ENCODE assay signal across 10 mouse cellular contexts in the genomic region with DNA sequence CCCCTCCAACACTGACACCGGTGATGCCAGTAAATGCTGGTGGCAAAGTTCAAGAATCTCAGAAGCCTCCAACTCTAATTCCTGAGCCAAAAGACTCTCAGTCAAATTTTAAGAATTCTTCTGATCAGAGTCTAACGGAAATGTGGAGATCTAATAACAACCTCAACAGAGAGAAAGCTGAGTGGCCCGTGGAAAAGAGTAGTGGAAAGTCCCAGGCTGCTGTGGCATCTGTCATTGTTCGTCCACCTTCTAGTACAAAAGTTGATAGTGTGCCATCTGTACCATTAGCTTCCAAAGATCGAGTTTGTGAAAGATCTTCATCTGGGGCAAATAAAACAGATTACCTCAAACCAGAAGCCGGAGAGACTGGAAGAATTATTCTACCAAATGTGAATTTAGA. TPM values are rescaled to one million over a fixed set of nuclear protein-coding genes. Genes with fewer than 3 reads are reported as not detected.
DNase-seq lines count a peak whose midpoint lies in the region; ATAC-seq and TF ChIP-seq lines count a peak whose summit lies in the region.
"Had no signal": no experiment of that assay in that cellular context is flagged by ENCODE, and none has a peak within 500 bp of the region (broad histone marks: within the 10 kb centered on the region; RNA-seq: fewer than 3 reads in every experiment).

No protein-coding gene starts in this region.

- peaks cover 39% of the 10 kb centered on the region for H3K36me3 ChIP-seq in forebrain, postnatal 0 days (ENCODE audit: insufficient read depth)
- H3K36me3 ChIP-seq in forebrain, embryonic 14.5 days (ENCODE audit: control insufficient read depth, insufficient read depth, low read length), result peaks cover 53% of the 10 kb centered on the region
- peaks cover 50% of the 10 kb centered on the region for H3K36me3 ChIP-seq in hindbrain, embryonic 14.5 days (replicated peaks; ENCODE audit: control insufficient read depth, insufficient read depth)
- H3K36me3 ChIP-seq in hindbrain, embryonic 10.5 days, result peaks cover 76% of the 10 kb centered on the region
- H3K36me3 ChIP-seq in lung, embryonic 16.5 days (ENCODE audit: control insufficient read depth, insufficient read depth, low read length), result peaks cover 20% of the 10 kb centered on the region
- H3K36me3 ChIP-seq in stomach, embryonic 16.5 days (ENCODE audit: control insufficient read depth, insufficient read depth, low read length), result 0 out of 2 replicates have a peak, but pooled peaks cover 22% of the 10 kb centered on the region

- peak overlapping the region; percentile 36; the same call in 1 of the 2 replicates for H3K27ac ChIP-seq in forebrain, postnatal 0 days (ENCODE audit: low read depth, low read length)
- no peak overlapping the region for H3K27ac ChIP-seq in forebrain, embryonic 14.5 days (ENCODE audit: low read depth, low read length)
- peak overlapping the region; percentile 20; the same call in 1 of the 2 replicates for H3K27ac ChIP-seq in hindbrain, embryonic 14.5 days
- no peak overlapping the region for H3K27ac ChIP-seq in hindbrain, embryonic 10.5 days
- H3K27ac ChIP-seq in lung, embryonic 16.5 days (ENCODE audit: low read length), result peak overlapping the region; percentile 23
- H3K27ac ChIP-seq in stomach, embryonic 16.5 days (ENCODE audit: low read length), result peak overlapping the region; percentile 66; the same call in 1 of the 2 replicates
- H3K27ac ChIP-seq: liver, embryonic 13.5 days had no signal

- WGBS in forebrain, postnatal 0 days, result 86% methylated on average over 6 of the region's 6 CpGs
- WGBS in forebrain, embryonic 14.5 days, result 96% methylated on average over 6 of the region's 6 CpGs
- 94% methylated on average over 6 of the region's 6 CpGs for WGBS in hindbrain, embryonic 14.5 days
- 91% methylated on average over 6 of the region's 6 CpGs for WGBS in hindbrain, embryonic 10.5 days
- 84% methylated on average over 6 of the region's 6 CpGs for WGBS in lung, embryonic 16.5 days
- WGBS in stomach, embryonic 16.5 days, result 84% methylated on average over 6 of the region's 6 CpGs

- no peaks in the 10 kb centered on the region for H3K4me1 ChIP-seq in forebrain, postnatal 0 days (ENCODE audit: insufficient read depth)
- H3K4me1 ChIP-seq in forebrain, embryonic 14.5 days (ENCODE audit: control insufficient read depth, insufficient read depth, low read length), result no peaks in the 10 kb centered on the region
- no peaks in the 10 kb centered on the region for H3K4me1 ChIP-seq in hindbrain, embryonic 14.5 days (replicated peaks; ENCODE audit: control insufficient read depth, insufficient read depth, low read length)
- H3K4me1 ChIP-seq in hindbrain, embryonic 10.5 days (replicated peaks), result no peaks in the 10 kb centered on the region
- no peaks in the 10 kb centered on the region; the same call in 1 of the 2 replicates for H3K4me1 ChIP-seq in lung, embryonic 16.5 days (replicated peaks; ENCODE audit: control insufficient read depth, insufficient read depth, low read length)
- H3K4me1 ChIP-seq in stomach, embryonic 16.5 days (ENCODE audit: control insufficient read depth, insufficient read depth, low read length), result peaks cover 11% of the 10 kb centered on the region; the same call in 1 of the 2 replicates

- H3K4me3 ChIP-seq in forebrain, postnatal 0 days (ENCODE audit: low read depth, low read length), result no peak overlapping the region
- no peak overlapping the region for H3K4me3 ChIP-seq in forebrain, embryonic 14.5 days (ENCODE audit: low read depth, low read length)
- H3K4me3 ChIP-seq in hindbrain, embryonic 14.5 days (replicated peaks; ENCODE audit: low read length), result no peak overlapping the region
- H3K4me3 ChIP-seq in hindbrain, embryonic 10.5 days, result no peak overlapping the region
- no peak overlapping the region for H3K4me3 ChIP-seq in lung, embryonic 16.5 days (ENCODE audit: low read length)
- H3K4me3 ChIP-seq in stomach, embryonic 16.5 days (replicated peaks; ENCODE audit: low read length), result no peak overlapping the region
- H3K4me3 ChIP-seq: liver, embryonic 13.5 days had no signal

- no peak for ATAC-seq in forebrain, postnatal 0 days
- no peak for ATAC-seq in forebrain, embryonic 14.5 days
- no peak for ATAC-seq in hindbrain, embryonic 14.5 days (ENCODE audit: low FRiP score)
- no peak for ATAC-seq in lung, embryonic 16.5 days (ENCODE audit: low read depth)
- no peak for ATAC-seq in stomach, embryonic 16.5 days (ENCODE audit: insufficient read depth, low FRiP score)
- ATAC-seq: Patski had no signal

- no peaks in the 10 kb centered on the region for H3K9me3 ChIP-seq in forebrain, postnatal 0 days (ENCODE audit: low read length)
- no peaks in the 10 kb centered on the region for H3K9me3 ChIP-seq in forebrain, embryonic 14.5 days (replicated peaks; ENCODE audit: control insufficient read depth, low read length)
- no peaks in the 10 kb centered on the region for H3K9me3 ChIP-seq in hindbrain, embryonic 14.5 days (ENCODE audit: control insufficient read depth, low read length)
- H3K9me3 ChIP-seq in hindbrain, embryonic 10.5 days, result no peaks in the 10 kb centered on the region
- no peaks in the 10 kb centered on the region for H3K9me3 ChIP-seq in lung, embryonic 16.5 days (ENCODE audit: control insufficient read depth, low read length)
- H3K9me3 ChIP-seq in stomach, embryonic 16.5 days (replicated peaks; ENCODE audit: control insufficient read depth, low read length), result no peaks in the 10 kb centered on the region
- H3K9me3 ChIP-seq: liver, embryonic 13.5 days had no signal

- no peak for TF ChIP-seq CTCF in forebrain, postnatal 0 days (IDR thresholded peaks at IDR 0.05; ENCODE audit: low read depth)

- no peaks in the 10 kb centered on the region for H3K27me3 ChIP-seq in forebrain, postnatal 0 days (ENCODE audit: insufficient read depth, low read length)
- no peaks in the 10 kb centered on the region for H3K27me3 ChIP-seq in forebrain, embryonic 14.5 days (replicated peaks; ENCODE audit: control insufficient read depth, insufficient read depth, low read length)
- H3K27me3 ChIP-seq in hindbrain, embryonic 14.5 days (ENCODE audit: control insufficient read depth, insufficient read depth, low read length), result no peaks in the 10 kb centered on the region
- H3K27me3 ChIP-seq in hindbrain, embryonic 10.5 days (ENCODE audit: insufficient read depth, poor library complexity, severe bottlenecking), result no peaks in the 10 kb centered on the region
- no peaks in the 10 kb centered on the region for H3K27me3 ChIP-seq in lung, embryonic 16.5 days (ENCODE audit: control insufficient read depth, insufficient read depth, low read depth, low read length)
- H3K27me3 ChIP-seq in stomach, embryonic 16.5 days (ENCODE audit: control insufficient read depth, insufficient read depth, low read length), result no peaks in the 10 kb centered on the region
- H3K27me3 ChIP-seq: liver, embryonic 13.5 days; Patski had no signal

- H3K9ac ChIP-seq in forebrain, postnatal 0 days, result no peak overlapping the region
- H3K9ac ChIP-seq in forebrain, embryonic 14.5 days (ENCODE audit: low read length), result no peak overlapping the region
- no peak overlapping the region for H3K9ac ChIP-seq in hindbrain, embryonic 14.5 days
- H3K9ac ChIP-seq in lung, embryonic 16.5 days (ENCODE audit: low read length), result no peak overlapping the region
- no peak overlapping the region for H3K9ac ChIP-seq in stomach, embryonic 16.5 days (ENCODE audit: low read length)
- H3K9ac ChIP-seq: liver, embryonic 13.5 days had no signal

- DNase-seq in forebrain, postnatal 0 days, result no peak
- DNase-seq in forebrain, embryonic 14.5 days (ENCODE audit: low spot score), result no peak
- no peak for DNase-seq in hindbrain, embryonic 14.5 days (ENCODE audit: low spot score)
- DNase-seq in hindbrain, embryonic 10.5 days (ENCODE audit: low spot score), result no peak
- DNase-seq in lung, postnatal 4 days, result no peak
- DNase-seq in kidney, postnatal 10 days, result no peak

- H3K4me2 ChIP-seq in forebrain, postnatal 0 days (ENCODE audit: low read depth), result no peak overlapping the region
- H3K4me2 ChIP-seq in forebrain, embryonic 14.5 days (ENCODE audit: low read length), result no peak overlapping the region
- H3K4me2 ChIP-seq in hindbrain, embryonic 14.5 days (replicated peaks), result no peak overlapping the region
- no peak overlapping the region for H3K4me2 ChIP-seq in lung, embryonic 16.5 days (ENCODE audit: low read depth, low read length)
- H3K4me2 ChIP-seq in stomach, embryonic 16.5 days (ENCODE audit: low read depth, low read length), result no peak overlapping the region
- H3K4me2 ChIP-seq: liver, embryonic 13.5 days had no signal

RNA-seq across cellular contexts. Expression of gene Nrbf2, which starts 59.6 kb away (rescaled TPM):
- 16.8 and 26.4 TPM in 2 replicates for total RNA-seq in forebrain, postnatal 0 days (2014; rRNA removed)
- polyA plus RNA-seq in forebrain, postnatal 0 days (2015; fragmentation: Nextera tagmentation; extraction: Ambion mirVana), result 37.2 and 39.8 TPM in 2 replicates
- polyA plus RNA-seq in forebrain, embryonic 14.5 days (2014; fragmentation: Nextera tagmentation; extraction: Ambion mirVana), result 41.7 and 48.5 TPM in 2 replicates
- polyA plus RNA-seq in hindbrain, embryonic 14.5 days (2014; fragmentation: Nextera tagmentation; extraction: Ambion mirVana), result 40.2 and 44.4 TPM in 2 replicates
- 36.9 and 41.2 TPM in 2 replicates for polyA plus RNA-seq in hindbrain, embryonic 10.5 days (2016; fragmentation: Nextera tagmentation; extraction: Ambion mirVana)
- polyA plus RNA-seq in lung, embryonic 16.5 days (2015; fragmentation: Nextera tagmentation; extraction: Ambion mirVana), result 36.8 and 39.5 TPM in 2 replicates
- 35.7 and 37.6 TPM in 2 replicates for polyA plus RNA-seq in stomach, embryonic 16.5 days (2015; fragmentation: Nextera tagmentation; extraction: Ambion mirVana)

Comparison
In these comparisons a context has a peak if more than half of its experiments do, and no peak if none do; other contexts are left out.
1. H3K27ac ChIP-seq: peak in forebrain, postnatal 0 days (single experiment), hindbrain, embryonic 14.5 days (single experiment), lung, embryonic 16.5 days (single experiment) and stomach, embryonic 16.5 days (single experiment); none in forebrain, embryonic 14.5 days (single experiment) and hindbrain, embryonic 10.5 days (single experiment).